Mouse (Mus musculus) heart, postnatal 36 days (tissue): ENCODE measurements at regions not wholly inside any gene's neighbourhood (a gene's known extent, or its start where the extent isn't known, plus 50 kb on each side); places are given as distances from the start of the nearest gene placed in this dataset.
"Not testable (repeated sequence)": the region's sequence is repeated elsewhere in the genome, so short reads cannot be mapped to it uniquely, and the experiment has no call there.

Experiments
- DNase-seq, 2 experiments: peaks; one replicate each; pipeline ENCODE4 v3.0.0; 2021 to 2022
- intact Hi-C: fragments of 180-260 bp; cut with DNase I; formaldehyde crosslinking; loops from one replicate; pipeline ENCODE4 v1.15.1; 2025

DNA sequence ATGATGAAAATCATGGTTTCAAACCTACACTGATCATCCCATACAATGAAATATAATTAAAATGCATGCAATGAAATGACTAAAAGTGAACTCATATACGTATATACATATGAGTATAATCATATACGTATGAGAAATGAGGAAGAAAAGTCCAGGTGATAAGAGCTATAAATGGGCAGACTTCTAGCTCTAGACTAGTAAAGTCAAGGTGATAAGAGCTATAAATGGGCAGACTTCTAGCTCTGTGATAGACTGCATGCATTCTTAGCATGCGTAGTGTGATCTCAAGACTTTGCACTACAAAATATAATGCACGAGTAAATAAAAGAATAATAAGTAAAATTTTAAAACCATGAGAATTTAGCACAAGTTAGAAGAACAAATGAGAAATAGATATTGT, 606.2 kb upstream of the Gpc5 start:
- intact Hi-C loops = no loop called here
- DNase-seq = no peak

DNA sequence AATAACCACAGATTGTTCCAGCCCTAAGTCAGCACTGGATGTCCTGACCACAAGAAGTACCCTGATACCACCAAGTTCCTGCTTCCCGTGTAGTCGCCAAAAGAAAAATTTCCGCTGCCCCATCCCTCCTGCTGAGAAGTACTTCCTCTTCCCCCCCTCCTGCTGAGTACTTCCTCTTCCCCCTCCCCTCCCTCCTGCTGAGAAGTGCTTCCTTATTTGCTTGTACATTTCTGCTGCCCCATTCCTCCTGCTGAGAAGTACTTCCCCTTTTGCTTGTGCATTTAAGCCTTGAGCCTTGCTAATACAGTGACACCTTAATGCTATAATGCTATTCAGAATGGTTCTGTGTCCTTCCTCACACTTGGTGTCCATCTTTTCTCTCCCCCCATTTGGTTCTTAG, 598.6 kb upstream of the Gpc5 start:
- intact Hi-C loops, DNase-seq: not testable (repeated sequence)

DNA sequence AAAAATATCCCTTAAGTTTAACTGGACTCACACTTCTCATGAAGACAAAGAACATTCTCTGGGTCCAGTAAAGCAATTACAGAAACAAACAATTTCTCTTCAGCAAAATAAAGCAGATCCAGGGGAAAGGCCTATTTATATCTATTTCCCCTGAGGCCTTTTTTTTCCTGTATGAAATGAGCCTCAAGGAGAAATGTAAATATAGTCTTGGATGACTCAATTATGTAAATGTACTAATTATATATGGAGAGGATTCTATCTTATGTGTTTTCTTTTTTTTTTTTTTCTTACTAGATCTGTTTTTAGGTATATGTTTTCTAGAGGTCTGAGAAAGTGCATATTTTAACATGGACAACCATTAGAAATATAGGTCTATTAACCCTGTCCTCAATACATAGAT, 587.0 kb upstream of the Gpc5 start:
- no peak for DNase-seq

DNA sequence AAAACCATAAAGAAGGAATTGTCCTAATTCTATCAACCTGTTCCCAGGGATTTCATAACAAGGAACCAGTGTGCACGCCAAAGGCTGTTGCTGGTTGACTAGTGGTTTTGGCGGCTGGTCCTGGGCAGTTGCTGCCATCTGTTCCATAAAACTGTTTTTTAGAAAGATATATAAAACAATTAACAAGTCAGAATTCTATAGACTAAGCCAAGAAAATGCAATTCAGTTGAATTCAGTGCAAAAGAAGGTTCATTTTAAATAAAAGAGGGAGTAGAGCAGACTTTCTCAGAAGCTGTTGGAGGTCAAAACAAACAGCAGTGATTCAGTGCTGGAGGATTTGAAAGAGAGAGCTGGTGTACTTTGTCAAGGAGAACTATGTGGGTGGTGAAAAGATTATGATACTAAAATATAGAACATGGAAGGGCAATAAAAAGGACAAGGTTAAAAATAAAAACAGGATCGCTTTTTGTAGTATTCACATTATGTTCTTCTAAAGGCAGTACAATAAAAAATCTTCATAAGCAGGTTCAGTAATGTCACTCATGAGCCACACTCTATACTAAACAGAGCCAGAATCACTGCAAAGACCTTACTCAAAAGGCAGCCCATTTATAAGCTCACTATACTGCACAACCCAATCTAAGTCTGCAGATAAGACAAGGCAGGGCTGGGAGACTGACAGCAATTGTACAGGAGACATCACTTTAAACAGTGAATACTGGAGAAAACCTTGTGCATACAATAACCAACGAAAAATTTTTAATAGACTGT, 543.9 kb upstream of the Gpc5 start:
- intact Hi-C loops = no loop called here
- no peak for DNase-seq

More for the DNA sequence above, 587.0 kb upstream of the Gpc5 start:
- intact Hi-C loops = no loop called here

DNA sequence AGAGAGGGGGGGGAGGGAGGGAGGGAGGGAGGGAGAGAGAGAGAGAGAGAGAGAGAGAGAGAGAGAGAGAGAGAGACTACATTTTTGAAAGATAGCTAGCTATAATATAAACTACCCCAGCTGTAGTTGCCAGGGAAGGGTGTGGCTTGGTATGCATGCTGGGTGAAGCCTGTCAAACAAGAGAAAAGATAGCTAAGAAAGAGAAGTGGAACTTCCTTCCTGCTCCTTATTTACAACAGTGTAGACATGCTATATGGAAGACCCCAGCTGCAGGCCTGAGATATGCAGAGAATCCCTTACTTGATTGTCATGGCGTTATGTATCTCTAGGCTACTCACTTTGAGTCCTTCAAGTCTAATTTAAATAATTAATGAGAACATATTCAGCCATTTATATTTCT, 542.9 kb upstream of the Gpc5 start:
- intact Hi-C loops = no loop called here
- DNase-seq = no peak

DNA sequence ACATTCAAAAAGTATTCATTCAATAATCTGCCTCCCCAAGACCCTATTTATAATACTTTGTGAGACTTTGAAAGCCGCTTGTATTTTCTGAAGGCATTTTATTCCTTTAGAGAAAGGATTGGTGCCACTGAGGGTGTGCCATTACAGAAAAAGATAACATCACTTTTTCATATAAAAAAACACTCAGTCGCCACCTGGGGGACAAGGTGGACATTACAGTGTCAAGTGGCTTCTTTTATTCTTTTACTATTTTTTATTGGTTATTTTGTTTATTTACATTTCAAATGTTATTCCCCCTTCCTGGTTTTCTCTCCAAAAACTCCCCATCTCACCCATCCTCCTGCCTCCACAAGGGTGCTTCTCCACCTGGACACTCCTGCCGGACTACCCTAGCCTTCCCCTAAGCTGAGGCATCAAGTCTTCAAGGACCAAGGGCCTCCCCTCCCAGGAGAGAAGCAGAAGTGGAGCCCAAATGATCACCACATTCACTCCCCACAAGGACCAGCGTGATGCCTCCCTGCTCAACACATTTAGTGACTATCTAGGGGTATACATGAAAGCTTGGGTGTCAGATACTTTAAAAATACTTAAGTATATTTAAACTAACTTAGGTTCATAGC, 525.5 kb upstream of the Gpc5 start:
- no peak for DNase-seq
- intact Hi-C loops = no loop called here

DNA sequence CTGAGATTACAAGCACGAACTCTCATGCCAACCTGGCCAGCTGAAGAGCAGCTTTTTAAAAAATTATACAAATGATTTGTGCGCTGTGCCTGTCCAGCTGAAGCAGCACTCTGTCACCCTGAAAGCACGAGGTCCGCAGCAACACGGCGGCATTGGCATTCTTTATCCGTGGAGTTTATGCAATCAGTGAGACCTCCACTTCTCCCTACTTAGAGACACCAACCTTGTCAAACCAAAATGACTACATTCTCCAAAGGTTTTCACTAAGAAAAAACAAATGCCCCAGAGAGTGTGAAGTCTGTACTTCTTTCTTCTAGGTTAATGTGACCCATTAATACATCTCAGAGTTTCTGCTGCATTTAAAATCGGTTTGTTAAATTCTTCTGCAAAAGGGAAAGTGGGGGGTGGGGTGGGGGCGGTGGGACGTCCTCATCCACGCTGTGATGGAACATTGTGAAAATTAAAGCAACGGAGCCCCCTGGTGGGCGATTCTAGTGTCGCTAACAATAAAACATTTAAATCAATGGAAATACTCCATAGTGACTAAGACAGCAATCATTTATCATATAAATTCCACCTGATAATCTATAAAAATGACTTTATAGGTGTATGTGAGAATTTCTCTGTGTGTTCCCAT, 524.2 kb upstream of the Gpc5 start:
- intact Hi-C loops = no loop called here
- no peak for DNase-seq

DNA sequence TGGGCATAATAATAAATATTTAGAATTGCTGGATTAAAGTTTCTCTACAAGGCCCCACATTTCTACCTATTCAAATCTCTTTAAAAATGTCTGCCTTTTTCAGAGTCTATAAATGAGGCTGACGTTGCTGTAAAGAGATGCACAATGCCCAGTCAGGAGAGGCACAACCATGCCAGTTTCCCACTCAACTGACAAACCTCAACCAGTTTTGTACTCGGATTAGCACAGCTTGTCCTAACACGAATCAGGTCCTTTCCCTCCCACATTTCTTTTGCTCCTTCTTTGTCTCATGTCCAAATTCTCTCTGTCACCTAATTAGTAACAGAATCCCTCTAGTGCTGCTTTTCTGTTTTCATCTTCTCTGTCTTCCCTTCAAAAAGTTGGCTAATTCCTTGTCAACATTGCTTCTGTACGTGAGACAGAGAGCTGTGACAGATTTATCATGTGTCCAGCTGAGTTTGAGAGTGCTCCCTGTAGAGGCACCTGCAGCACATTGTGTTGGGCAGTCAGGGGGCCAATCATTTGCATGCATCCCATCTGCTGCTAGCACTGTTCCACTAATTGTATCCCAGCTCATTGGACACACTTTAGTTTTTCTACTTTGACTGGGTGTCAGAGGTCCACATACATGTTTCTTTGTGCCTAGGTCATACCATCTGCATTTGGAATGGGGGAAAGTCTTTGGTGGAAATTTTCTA, 504.5 kb upstream of the Gpc5 start:
- DNase-seq = no peak
- intact Hi-C loops = no loop called here

DNA sequence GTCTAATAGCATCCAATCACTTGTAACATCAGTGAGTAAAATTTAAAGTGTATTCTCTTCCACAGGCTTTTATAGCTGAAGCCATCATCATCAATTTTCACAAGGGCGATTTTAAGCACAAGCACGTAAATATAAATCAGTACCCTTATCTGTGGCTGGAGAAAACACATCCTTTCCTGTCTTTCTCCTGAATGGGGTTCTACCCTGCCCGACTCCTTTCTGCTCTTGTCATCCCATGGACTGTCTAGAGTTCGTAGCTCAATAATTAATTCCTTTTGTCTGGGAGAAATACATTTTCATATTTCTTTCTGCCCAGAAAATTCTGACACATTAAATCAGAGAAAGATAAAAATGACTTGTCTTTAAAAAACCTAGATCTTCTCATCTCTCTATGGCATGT, 482.7 kb upstream of the Gpc5 start:
- no peak for DNase-seq
- intact Hi-C loops = no loop called here

DNA sequence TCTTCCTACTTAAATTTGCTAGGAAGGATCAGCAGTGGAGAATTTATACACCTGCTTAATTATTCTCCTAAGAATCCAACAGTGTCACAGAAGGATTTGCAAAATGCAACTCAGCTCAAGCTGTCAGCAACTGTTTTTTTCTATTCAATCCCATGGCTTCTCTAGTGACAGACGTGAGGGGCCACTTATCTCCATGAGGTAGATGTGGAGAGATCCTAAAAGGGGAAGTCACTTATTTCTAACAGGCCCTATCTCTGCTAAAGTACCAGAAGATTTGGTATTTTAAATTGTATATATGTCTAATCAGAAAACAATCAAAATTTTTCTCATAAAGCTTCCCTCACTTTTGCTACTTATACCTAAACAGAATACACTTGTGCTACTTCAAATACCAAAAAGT, 479.6 kb upstream of the Gpc5 start:
- DNase-seq = no peak
- intact Hi-C loops = no loop called here

DNA sequence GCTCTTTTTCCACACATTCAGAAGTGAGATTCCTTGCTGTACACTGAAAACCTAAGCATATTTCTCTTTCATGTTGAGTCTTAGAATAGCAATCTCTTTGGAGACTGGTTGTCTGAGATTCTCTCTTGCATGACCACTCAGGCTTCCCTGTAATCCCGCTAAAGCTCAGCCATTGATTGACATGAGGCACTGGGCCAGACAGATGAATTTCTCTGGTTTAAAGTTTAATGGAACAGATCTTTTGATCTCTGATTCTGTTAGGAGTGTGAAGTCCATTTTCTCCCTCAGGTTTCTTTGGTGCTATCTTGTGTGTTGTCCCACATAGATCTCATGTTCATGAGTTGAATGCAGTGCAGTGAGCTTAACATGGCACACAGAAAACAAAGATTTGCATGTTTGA, 435.4 kb upstream of the Gpc5 start:
- intact Hi-C loops = no loop called here
- no peak for DNase-seq

DNA sequence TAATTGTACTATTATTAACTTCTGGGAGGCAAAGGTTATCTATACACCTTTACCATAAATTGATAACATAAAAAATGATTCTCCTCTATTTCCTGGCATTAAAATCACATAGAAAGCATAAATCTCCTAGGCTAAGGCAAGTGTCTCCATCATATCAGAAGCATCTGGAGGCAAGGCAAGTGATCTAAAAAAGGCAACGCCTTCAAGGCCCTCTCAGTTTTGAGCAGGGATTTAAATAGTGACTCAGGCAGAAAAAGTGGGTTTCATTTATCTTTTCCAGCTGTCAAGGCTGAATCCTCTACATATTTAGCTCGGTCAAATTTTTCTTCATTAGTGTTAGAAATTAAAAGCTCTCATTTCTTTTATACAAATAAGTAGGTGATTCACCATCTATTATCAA, 430.0 kb upstream of the Gpc5 start:
- no peak for DNase-seq
- intact Hi-C loops = no loop called here

DNA sequence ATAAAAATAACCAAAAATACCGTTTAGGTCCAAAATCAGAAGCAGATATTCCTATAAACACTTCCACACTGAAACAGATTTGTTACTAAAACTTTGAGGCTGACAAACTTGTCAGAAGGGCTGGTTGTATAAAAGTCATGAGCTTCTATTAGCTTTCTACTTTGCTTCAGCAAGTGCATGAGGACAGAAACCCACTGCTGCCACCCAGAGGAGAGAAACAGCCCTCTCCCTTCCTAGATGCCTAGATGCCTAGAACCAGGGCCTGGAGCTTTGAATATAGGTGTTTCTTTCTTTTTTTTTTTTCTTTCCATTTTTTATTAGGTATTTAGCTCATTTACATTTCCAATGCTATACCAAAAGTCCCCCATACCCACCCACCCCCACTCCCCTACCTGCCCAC, 406.9 kb upstream of the Gpc5 start:
- intact Hi-C loops = no loop called here
- no peak for DNase-seq

DNA sequence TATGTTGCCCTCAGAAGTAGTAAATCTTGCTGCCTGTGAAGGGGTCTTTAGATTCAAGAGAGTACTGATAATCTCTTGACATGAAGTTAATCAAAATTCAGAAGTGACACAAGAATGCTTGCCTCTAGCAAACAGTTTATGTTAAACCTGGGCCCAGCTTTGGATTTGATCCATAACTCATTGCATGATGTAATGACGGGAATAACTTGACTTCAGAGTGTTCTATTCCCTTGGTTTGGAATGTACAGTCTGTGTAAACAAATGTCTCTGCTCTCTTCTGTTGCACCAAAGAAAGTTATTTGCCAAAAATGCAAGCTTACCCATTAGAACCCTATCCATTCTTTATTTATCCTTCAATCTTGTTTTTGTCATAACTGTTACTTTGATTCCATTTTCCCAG, 397.1 kb upstream of the Gpc5 start:
- intact Hi-C loops = no loop called here
- DNase-seq = no peak

DNA sequence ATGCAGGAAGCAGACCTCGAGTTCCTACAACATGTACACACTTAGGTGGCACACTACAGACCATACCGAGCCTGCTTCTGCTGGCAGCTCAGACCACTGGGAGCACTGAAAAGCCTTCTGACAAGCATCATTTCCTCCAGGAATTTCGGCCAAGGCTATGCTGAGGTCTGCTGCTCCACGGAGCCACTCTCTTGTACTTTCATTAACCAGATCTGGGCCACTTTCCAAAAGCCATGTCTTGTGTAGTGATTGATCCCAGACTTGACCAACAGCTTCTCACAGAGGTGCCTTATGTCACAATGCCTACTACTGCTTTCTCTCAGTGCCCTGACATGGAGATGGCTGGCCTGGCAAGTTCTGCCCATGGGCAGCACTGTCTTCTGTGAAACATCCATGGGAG, 394.5 kb upstream of the Gpc5 start:
- intact Hi-C loops = no loop called here
- no peak for DNase-seq

DNA sequence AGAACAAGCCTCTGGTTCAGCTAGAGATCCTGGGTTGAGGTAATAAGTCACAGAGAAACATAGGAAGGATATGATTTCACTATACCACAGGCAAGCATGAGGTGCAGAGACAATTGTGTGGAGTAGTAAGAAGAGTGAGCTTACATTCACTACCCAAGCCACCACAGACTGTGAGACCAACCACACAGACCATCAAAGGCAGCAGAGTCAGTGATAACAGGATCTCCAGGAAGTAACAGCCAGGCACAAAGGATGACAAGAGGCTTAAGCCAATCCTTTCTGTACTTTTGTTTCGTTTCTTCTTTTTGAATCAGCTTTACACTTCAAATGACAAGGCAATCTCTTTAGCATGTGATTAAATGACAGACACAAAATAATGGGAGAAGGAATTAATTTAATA, 368.9 kb upstream of the Gpc5 start:
- intact Hi-C loops = no loop called here
- DNase-seq = no peak

DNA sequence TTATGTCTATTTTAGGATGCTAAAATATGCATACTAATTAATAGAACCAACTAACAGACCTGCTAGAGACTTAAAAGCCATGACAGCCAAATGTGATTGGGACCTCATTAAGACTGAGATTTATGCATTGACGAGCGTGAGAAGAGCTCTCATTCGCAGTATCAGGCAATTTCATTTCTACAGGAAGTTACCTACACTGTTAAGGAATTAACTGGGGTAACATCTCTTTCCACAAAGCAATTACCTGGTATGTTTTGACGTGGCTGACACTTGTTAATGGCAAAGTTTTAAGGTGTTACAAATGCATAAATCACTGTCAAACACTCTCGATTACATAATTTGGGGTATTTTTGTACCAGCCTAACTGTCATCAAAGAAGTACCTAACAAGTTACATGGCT, 324.7 kb upstream of the Gpc5 start:
- DNase-seq = no peak
- intact Hi-C loops = no loop called here

DNA sequence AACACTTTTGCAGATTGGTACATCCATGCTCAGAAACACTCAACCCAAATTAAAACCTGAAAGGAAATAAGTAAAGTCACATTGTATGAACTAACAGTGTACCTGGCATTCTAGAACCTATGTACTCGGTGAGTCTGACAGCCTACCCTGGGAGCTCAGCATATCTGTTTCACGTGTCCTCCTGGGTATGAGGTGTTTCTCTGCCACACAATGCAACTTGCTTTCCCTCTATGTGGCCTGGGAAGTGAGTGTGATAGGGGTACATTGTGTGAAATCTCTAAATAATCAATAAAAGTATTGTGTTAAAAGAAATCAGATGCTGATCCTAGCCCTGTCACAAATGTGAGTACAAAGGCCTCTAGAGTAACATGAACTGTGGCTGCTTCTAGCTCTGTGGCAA, 315.3 kb upstream of the Gpc5 start:
- intact Hi-C loops = no loop called here
- DNase-seq = no peak

DNA sequence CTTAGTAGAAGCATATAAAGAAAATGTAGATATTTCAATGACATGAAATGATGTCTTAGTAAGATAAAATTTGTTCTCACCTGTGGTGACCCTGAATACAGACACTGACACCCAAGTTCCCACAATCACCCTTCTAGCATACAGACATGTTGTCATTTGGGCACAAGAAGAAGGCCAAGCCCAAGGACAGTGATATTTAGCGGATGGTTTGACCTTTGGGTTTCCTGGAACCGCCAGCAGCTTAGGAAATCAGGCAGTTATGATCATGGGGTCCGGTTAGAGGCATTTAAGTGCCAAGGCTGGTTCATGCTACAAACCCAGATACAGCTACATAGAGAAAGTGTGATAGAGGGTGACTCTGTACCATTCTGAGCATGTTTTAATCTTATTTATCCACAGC, 310.2 kb upstream of the Gpc5 start:
- intact Hi-C loops = no loop called here
- no peak for DNase-seq

DNA sequence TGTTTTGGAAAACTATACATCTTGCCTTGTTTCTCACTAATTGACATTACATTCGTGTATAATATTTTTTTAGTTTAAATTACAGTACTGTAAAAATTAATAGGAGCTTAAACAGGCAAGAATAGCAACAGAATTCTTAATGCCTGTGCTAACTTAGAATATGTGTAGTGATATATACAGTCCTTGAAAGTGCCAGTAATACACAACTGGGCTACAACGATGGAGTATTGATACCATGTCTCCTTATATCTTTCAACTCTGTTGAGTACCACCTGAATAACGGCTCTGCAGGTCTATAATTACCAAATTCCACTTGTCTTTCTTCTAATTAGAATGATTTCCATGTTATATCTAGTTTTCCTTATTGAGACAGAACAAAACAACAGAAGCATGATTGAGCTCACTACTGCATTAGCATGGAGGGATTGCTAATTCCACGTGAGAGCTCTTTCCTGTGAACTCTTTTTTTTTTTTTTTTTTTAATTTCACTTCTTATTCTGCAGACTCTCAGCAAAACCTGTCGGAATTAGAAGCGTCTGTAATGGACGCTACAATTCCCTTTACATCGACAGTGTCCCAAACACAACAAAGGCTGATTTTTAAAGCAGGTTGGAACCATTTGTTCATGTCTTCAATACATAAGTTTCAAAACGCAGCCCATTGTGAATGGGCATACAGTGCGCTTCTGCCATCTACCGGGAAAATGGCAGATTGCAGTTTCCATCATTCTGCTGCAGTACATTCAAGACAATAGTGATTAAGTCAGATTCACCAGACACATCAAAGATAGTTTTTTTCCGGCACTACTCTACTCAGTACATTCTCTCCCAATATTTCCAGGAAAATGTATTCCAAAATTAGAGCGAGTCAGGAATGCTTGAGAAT, 300.8 kb upstream of the Gpc5 start:
- intact Hi-C loops = no loop called here
- peak; percentile 39 to 60 for DNase-seq

DNA sequence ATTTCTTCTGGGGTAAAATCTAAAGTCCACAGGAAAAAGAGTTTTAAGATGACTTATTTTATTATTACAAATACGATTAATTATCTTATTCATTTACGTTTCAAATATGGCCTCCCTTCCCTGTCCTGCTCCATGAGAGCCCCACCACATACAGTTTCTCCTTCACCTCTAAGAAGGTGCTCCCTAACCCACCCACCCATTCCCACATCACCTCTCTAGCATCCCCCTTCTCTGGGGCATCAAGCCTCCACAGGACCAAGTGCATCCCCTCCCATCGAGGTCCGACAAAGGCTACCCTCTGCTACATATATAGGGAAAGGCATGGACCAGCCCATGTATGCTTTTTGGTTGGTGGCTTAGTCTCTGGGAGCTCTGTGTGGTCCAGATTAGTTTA, 300.2 kb upstream of the Gpc5 start:
- intact Hi-C loops = no loop called here
- DNase-seq = no peak
